Mouse (Mus musculus): ENCODE measurements at regions not wholly inside any gene's neighbourhood (a gene's known extent, or its start where the extent isn't known, plus 50 kb on each side); places are given as distances from the start of the nearest gene placed in this dataset.

GRCm38 (mm10) chr15:61441734-61442398 lies 519.1 kb upstream of the A1bg start:
- DNase-seq (ENCODE audit: low spot score) (no peak), ATAC-seq (no peak)
- H3K27me3 ChIP-seq (replicated peaks; ENCODE audit: control insufficient read depth, insufficient read depth, low read length) = no peaks in the 10 kb centered on the region
- no peak overlapping the region for H3K4me3 ChIP-seq (ENCODE audit: low read depth, low read length)
- no peaks in the 10 kb centered on the region for H3K4me1 ChIP-seq (ENCODE audit: control insufficient read depth, insufficient read depth, low read length)
- no peak overlapping the region for H3K4me2 ChIP-seq (ENCODE audit: low read length)
- H3K9ac ChIP-seq (ENCODE audit: low read length) = no peak overlapping the region
- 90% methylated on average over 4 of the region's 4 CpGs for WGBS
- no peak overlapping the region for H3K27ac ChIP-seq (ENCODE audit: low read depth, low read length)
- H3K9me3 ChIP-seq (replicated peaks; ENCODE audit: control insufficient read depth, low read length) = no peaks in the 10 kb centered on the region
- H3K36me3 ChIP-seq (ENCODE audit: control insufficient read depth, insufficient read depth, low read length) = no peaks in the 10 kb centered on the region

- H3K4me3 ChIP-seq (ENCODE audit: low read depth, low read length) = no peak overlapping the region
- H3K27ac ChIP-seq (ENCODE audit: low read depth, low read length) = no peak overlapping the region
- H3K4me2 ChIP-seq (ENCODE audit: low read length) = no peak overlapping the region
- H3K36me3 ChIP-seq (ENCODE audit: control insufficient read depth, insufficient read depth, low read length) = no peaks in the 10 kb centered on the region
- ATAC-seq (no peak), DNase-seq (ENCODE audit: low spot score) (no peak)
- WGBS = 94% methylated on average over 2 of the region's 2 CpGs
- H3K9ac ChIP-seq (ENCODE audit: low read length) = no peak overlapping the region
- no peaks in the 10 kb centered on the region for H3K9me3 ChIP-seq (replicated peaks; ENCODE audit: control insufficient read depth, low read length)
- no peaks in the 10 kb centered on the region for H3K4me1 ChIP-seq (ENCODE audit: control insufficient read depth, insufficient read depth, low read length)
- no peaks in the 10 kb centered on the region for H3K27me3 ChIP-seq (replicated peaks; ENCODE audit: control insufficient read depth, insufficient read depth, low read length)
Observed at GRCm38 (mm10) chr15:61441012-61441411, 518.2 kb upstream of the A1bg start.

GRCm38 (mm10) chr15:61440284-61440683 lies 517.5 kb upstream of the A1bg start:
- H3K9me3 ChIP-seq (replicated peaks; ENCODE audit: control insufficient read depth, low read length) = no peaks in the 10 kb centered on the region
- ATAC-seq (no peak), DNase-seq (ENCODE audit: low spot score) (no peak)
- no peak overlapping the region for H3K4me3 ChIP-seq (ENCODE audit: low read depth, low read length)
- H3K9ac ChIP-seq (ENCODE audit: low read length) = no peak overlapping the region
- H3K4me2 ChIP-seq (ENCODE audit: low read length) = no peak overlapping the region
- no peaks in the 10 kb centered on the region for H3K4me1 ChIP-seq (ENCODE audit: control insufficient read depth, insufficient read depth, low read length)
- no peaks in the 10 kb centered on the region for H3K36me3 ChIP-seq (ENCODE audit: control insufficient read depth, insufficient read depth, low read length)
- H3K27ac ChIP-seq (ENCODE audit: low read depth, low read length) = no peak overlapping the region
- no peaks in the 10 kb centered on the region for H3K27me3 ChIP-seq (replicated peaks; ENCODE audit: control insufficient read depth, insufficient read depth, low read length)
- WGBS = 92% methylated on average over 2 of the region's 2 CpGs

GRCm38 (mm10) chr15:61439623-61440170 lies 516.9 kb upstream of the A1bg start:
- Histone ChIP-seq H3K4me3 (ENCODE audit: low read depth, low read length) (no peak overlapping the region), H3K27me3 (replicated peaks; ENCODE audit: control insufficient read depth, insufficient read depth, low read length) (no peaks in the 10 kb centered on the region), H3K9me3 (replicated peaks; ENCODE audit: control insufficient read depth, low read length) (no peaks in the 10 kb centered on the region), H3K4me2 (ENCODE audit: low read length) (no peak overlapping the region), H3K9ac (ENCODE audit: low read length) (no peak overlapping the region), H3K36me3 (ENCODE audit: control insufficient read depth, insufficient read depth, low read length) (no peaks in the 10 kb centered on the region), H3K4me1 (ENCODE audit: control insufficient read depth, insufficient read depth, low read length) (no peaks in the 10 kb centered on the region), H3K27ac (ENCODE audit: low read depth, low read length) (no peak overlapping the region)
- WGBS = 100% methylated on average over 2 of the region's 2 CpGs
- DNase-seq (ENCODE audit: low spot score) = no peak
- ATAC-seq = no peak

DNA sequence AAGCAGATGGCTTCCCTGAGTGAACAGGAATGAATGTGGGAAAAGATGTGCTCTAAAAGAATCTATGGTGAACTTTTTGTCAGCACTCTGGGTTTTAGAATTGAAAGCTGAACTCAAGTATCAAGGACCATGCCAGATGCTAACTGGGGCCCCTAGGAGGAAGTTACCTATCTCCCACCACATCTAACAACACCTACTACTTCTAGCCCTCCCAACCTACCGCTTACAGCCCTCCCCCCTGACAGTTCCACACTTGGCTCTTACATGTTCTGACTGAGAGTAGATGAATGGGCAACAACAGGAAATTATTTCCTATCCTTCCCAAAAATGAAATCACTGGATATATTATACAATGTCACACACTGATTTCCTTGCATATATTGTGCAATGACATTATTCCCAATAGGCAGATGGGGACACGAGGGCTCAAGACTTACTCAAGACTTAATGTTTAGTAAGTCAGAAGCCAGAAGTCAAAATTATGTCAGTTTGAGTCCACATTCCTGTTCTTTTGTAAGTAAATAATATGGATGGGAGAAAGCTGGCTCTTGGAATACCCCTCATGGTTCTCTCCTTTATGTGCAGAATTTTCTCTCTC lies 506.1 kb upstream of the A1bg start:
- H3K9ac ChIP-seq (ENCODE audit: low read length) = no peak overlapping the region
- H3K36me3 ChIP-seq (ENCODE audit: control insufficient read depth, insufficient read depth, low read length) = no peaks in the 10 kb centered on the region
- H3K9me3 ChIP-seq (replicated peaks; ENCODE audit: control insufficient read depth, low read length) = no peaks in the 10 kb centered on the region
- no peak for ATAC-seq
- H3K4me3 ChIP-seq (ENCODE audit: low read depth, low read length) = no peak overlapping the region
- DNase-seq (ENCODE audit: low spot score) = no peak
- 91% methylated on average over 2 of the region's 2 CpGs for WGBS
- no peaks in the 10 kb centered on the region for H3K27me3 ChIP-seq (replicated peaks; ENCODE audit: control insufficient read depth, insufficient read depth, low read length)
- H3K4me2 ChIP-seq (ENCODE audit: low read length) = no peak overlapping the region
- no peak overlapping the region for H3K27ac ChIP-seq (ENCODE audit: low read depth, low read length)
- H3K4me1 ChIP-seq (ENCODE audit: control insufficient read depth, insufficient read depth, low read length) = no peaks in the 10 kb centered on the region

GRCm38 (mm10) chr15:61422989-61423388 lies 500.2 kb upstream of the A1bg start:
- WGBS = 87% methylated on average over 5 of the region's 5 CpGs
- Histone ChIP-seq H3K4me3 (ENCODE audit: low read depth, low read length) (no peak overlapping the region), H3K4me1 (ENCODE audit: control insufficient read depth, insufficient read depth, low read length) (no peaks in the 10 kb centered on the region), H3K9ac (ENCODE audit: low read length) (no peak overlapping the region), H3K27me3 (replicated peaks; ENCODE audit: control insufficient read depth, insufficient read depth, low read length) (no peaks in the 10 kb centered on the region), H3K36me3 (ENCODE audit: control insufficient read depth, insufficient read depth, low read length) (no peaks in the 10 kb centered on the region), H3K9me3 (replicated peaks; ENCODE audit: control insufficient read depth, low read length) (no peaks in the 10 kb centered on the region), H3K27ac (ENCODE audit: low read depth, low read length) (no peak overlapping the region), H3K4me2 (ENCODE audit: low read length) (no peak overlapping the region)
- no peak for ATAC-seq
- DNase-seq (ENCODE audit: low spot score) = no peak

DNA sequence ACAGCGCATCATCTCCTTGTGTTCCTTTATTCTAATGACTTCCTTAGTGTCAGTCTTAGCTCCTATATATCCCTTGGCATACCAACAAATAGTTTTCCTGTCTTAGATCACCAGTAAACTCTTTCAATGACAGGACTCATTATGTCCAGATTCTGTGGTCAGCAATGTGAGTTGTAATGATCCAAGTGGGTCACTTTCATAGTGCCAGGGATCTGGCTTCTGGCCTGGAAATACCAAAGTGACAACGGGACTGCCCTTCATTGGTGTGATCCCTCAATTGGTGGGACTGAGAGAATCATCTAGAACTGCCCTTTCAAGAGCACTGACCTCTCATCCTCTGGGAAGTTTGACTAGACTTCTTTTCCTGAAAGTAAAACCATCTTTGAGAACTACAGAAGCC lies 494.7 kb upstream of the A1bg start:
- WGBS = 91% methylated on average over 2 of the region's 2 CpGs
- no peak overlapping the region for H3K9ac ChIP-seq (ENCODE audit: low read length)
- H3K9me3 ChIP-seq (replicated peaks; ENCODE audit: control insufficient read depth, low read length) = no peaks in the 10 kb centered on the region
- H3K4me1 ChIP-seq (ENCODE audit: control insufficient read depth, insufficient read depth, low read length) = no peaks in the 10 kb centered on the region
- H3K4me3 ChIP-seq (ENCODE audit: low read depth, low read length) = no peak overlapping the region
- ATAC-seq (no peak), DNase-seq (ENCODE audit: low spot score) (no peak)
- H3K4me2 ChIP-seq (ENCODE audit: low read length) = no peak overlapping the region
- no peaks in the 10 kb centered on the region for H3K27me3 ChIP-seq (replicated peaks; ENCODE audit: control insufficient read depth, insufficient read depth, low read length)
- H3K36me3 ChIP-seq (ENCODE audit: control insufficient read depth, insufficient read depth, low read length) = no peaks in the 10 kb centered on the region
- no peak overlapping the region for H3K27ac ChIP-seq (ENCODE audit: low read depth, low read length)

- Histone ChIP-seq H3K27me3 (replicated peaks; ENCODE audit: control insufficient read depth, insufficient read depth, low read length) (no peaks in the 10 kb centered on the region), H3K27ac (ENCODE audit: low read depth, low read length) (no peak overlapping the region), H3K36me3 (ENCODE audit: control insufficient read depth, insufficient read depth, low read length) (no peaks in the 10 kb centered on the region), H3K4me1 (ENCODE audit: control insufficient read depth, insufficient read depth, low read length) (no peaks in the 10 kb centered on the region), H3K9me3 (replicated peaks; ENCODE audit: control insufficient read depth, low read length) (no peaks in the 10 kb centered on the region), H3K9ac (ENCODE audit: low read length) (no peak overlapping the region), H3K4me2 (ENCODE audit: low read length) (no peak overlapping the region), H3K4me3 (ENCODE audit: low read depth, low read length) (no peak overlapping the region)
- ATAC-seq (no peak), DNase-seq (ENCODE audit: low spot score) (peak; percentile 5)
- 82% methylated on average over 3 of the region's 3 CpGs for WGBS
Observed at GRCm38 (mm10) chr15:61416841-61417240, 494.0 kb upstream of the A1bg start.

- H3K27me3 ChIP-seq (replicated peaks; ENCODE audit: control insufficient read depth, insufficient read depth, low read length) = no peaks in the 10 kb centered on the region
- WGBS = 65% methylated on average over 1 of the region's 1 CpGs
- no peak overlapping the region for H3K4me2 ChIP-seq (ENCODE audit: low read length)
- no peak for DNase-seq (ENCODE audit: low spot score)
- no peaks in the 10 kb centered on the region for H3K36me3 ChIP-seq (ENCODE audit: control insufficient read depth, insufficient read depth, low read length)
- H3K4me3 ChIP-seq (ENCODE audit: low read depth, low read length) = no peak overlapping the region
- no peaks in the 10 kb centered on the region for H3K9me3 ChIP-seq (replicated peaks; ENCODE audit: control insufficient read depth, low read length)
- H3K4me1 ChIP-seq (ENCODE audit: control insufficient read depth, insufficient read depth, low read length) = no peaks in the 10 kb centered on the region
- ATAC-seq = no peak
- H3K9ac ChIP-seq (ENCODE audit: low read length) = no peak overlapping the region
- no peak overlapping the region for H3K27ac ChIP-seq (ENCODE audit: low read depth, low read length)
Observed at GRCm38 (mm10) chr15:61415626-61416025, 492.8 kb upstream of the A1bg start.

Measured in forebrain, embryonic 14.5 days (tissue).